Mouse (Mus musculus) hindbrain, embryonic 11.5 days (tissue): Measurements from ENCODE around the gene Mcoln3. TPM values are rescaled to one million over a fixed set of nuclear protein-coding genes. Genes with fewer than 3 reads are reported as not detected.

Source experiments
- ATAC-seq: fragments of 200-750 bp; cut with Nextera tagmentation; 2 replicates; pipeline ENCODE4 v1.8.0; 2017; ENCODE audit warnings: mild to moderate bottlenecking, moderate TSS enrichment, moderate library complexity; ENCODE audit not compliant: low FRiP score
- DNase-seq: peaks from one replicate; pipeline ENCODE4 v3.0.0-alpha.2; 2015; ENCODE audit warnings: low spot score
- H3K27ac ChIP-seq: fragments of 300-500 bp; sonication (generic); 2 replicates; pipeline ENCODE4 v1.5.1; 2014; ENCODE audit warnings: mild to moderate bottlenecking, low read depth, low read length
- H3K27me3 ChIP-seq: fragments of 300-500 bp; sonication (generic); 2 replicates; pipeline ENCODE4 v1.6.1; 2014; ENCODE audit warnings: mild to moderate bottlenecking, low read length, moderate library complexity, mixed read lengths; ENCODE audit not compliant: control insufficient read depth, insufficient read depth
- H3K36me3 ChIP-seq: fragments of 300-500 bp; sonication (generic); 2 replicates; pipeline ENCODE4 v1.6.1; 2014; ENCODE audit warnings: mild to moderate bottlenecking, low read length, moderate library complexity, mixed read lengths; ENCODE audit not compliant: control insufficient read depth, insufficient read depth
- H3K4me1 ChIP-seq: fragments of 300-500 bp; sonication (generic); replicated peaks from 2 replicates; pipeline ENCODE4 v1.6.1; 2014; ENCODE audit warnings: low read length, mixed read lengths; ENCODE audit not compliant: control insufficient read depth, insufficient read depth
- H3K4me2 ChIP-seq: fragments of 300-500 bp; sonication (generic); replicated peaks from 2 replicates; pipeline ENCODE4 v1.6.1; 2014; ENCODE audit warnings: mild to moderate bottlenecking, low read depth, low read length
- H3K4me3 ChIP-seq: fragments of 300-500 bp; sonication (generic); 2 replicates; pipeline ENCODE4 v1.5.1; 2014; ENCODE audit warnings: low read depth, low read length
- H3K9ac ChIP-seq: fragments of 300-500 bp; sonication (generic); 2 replicates; pipeline ENCODE4 v1.6.1; 2014; ENCODE audit warnings: low read depth, low read length
- H3K9me3 ChIP-seq: fragments of 300-500 bp; sonication (generic); 2 replicates; pipeline ENCODE4 v1.6.1; 2016; ENCODE audit warnings: low read length; ENCODE audit not compliant: control insufficient read depth
- WGBS: fragments of 180-500 bp; shearing (Covaris S2); extraction: QIAGEN DNeasy Blood & Tissue Kit; methylation state at CpG from one replicate; pipeline ENCODE4 v1.1.7; 2014; 5-methylcytosine and 5-hydroxymethylcytosine counted together
- polyA plus RNA-seq: library from polyadenylated mRNA; unstranded; fragments of >200 nt; fragmentation: Nextera tagmentation; extraction: Ambion mirVana; gene quantifications from 2 replicates; pipeline ENCODE4 v1.2.1, GENCODE M21; 2014

Gene Mcoln3
- polyA plus RNA-seq, 1 experiment from 2014 or later: 3.8 TPM

- Histone ChIP-seq H3K27me3 (no peaks in the 10 kb centered on the region), H3K4me3 (no peak overlapping the region), H3K36me3 (no peaks in the 10 kb centered on the region), H3K9me3 (no peaks in the 10 kb centered on the region), H3K9ac (no peak overlapping the region), H3K4me1 (no peaks in the 10 kb centered on the region), H3K4me2 (no peak overlapping the region), H3K27ac (no peak overlapping the region)
- DNase-seq: no peak
- 53% methylated on average over 6 of the region's 6 CpGs for WGBS
- ATAC-seq: no peak
Measured at GRCm38 (mm10) chr3:146102049-146102448, 15.2 kb upstream of the Mcoln3 start.

- Histone ChIP-seq H3K36me3 (no peaks in the 10 kb centered on the region), H3K9ac (peak overlapping the region; percentile 31; the same call in 1 of the 2 replicates), H3K9me3 (no peaks in the 10 kb centered on the region), H3K4me2 (peak overlapping the region; percentile 85), H3K4me3 (peak overlapping the region; percentile 39), H3K27ac (no peak overlapping the region), H3K27me3 (no peaks in the 10 kb centered on the region), H3K4me1 (no peaks in the 10 kb centered on the region)
- WGBS: 8% methylated on average over 18 of the region's 18 CpGs
- peak; percentile 63 for DNase-seq
- peak; percentile 76 for ATAC-seq
Measured at GRCm38 (mm10) chr3:146107116-146107849, 10.0 kb upstream of the Mcoln3 start.

- peak; percentile 98 for ATAC-seq
- H3K27ac ChIP-seq: no peak within 1 kb of the TSS
- H3K9ac ChIP-seq: peak within 1 kb of the TSS; percentile 31; the same call in 1 of the 2 replicates
- peak; percentile 82 for DNase-seq
- peak within 1 kb of the TSS; percentile 39 for H3K4me3 ChIP-seq
- H3K27me3 ChIP-seq: no peaks in the 10 kb centered on the region
- 13% methylated on average over 18 of the region's 18 CpGs for WGBS
- H3K36me3 ChIP-seq: no peaks in the 10 kb centered on the region
- H3K4me1 ChIP-seq: no peaks in the 10 kb centered on the region
- H3K9me3 ChIP-seq: no peaks in the 10 kb centered on the region
- H3K4me2 ChIP-seq: peak within 1 kb of the TSS; percentile 85
Measured at GRCm38 (mm10) chr3:146107921-146108571, 9.2 kb upstream of the Mcoln3 start, which contains the start of gene Wdr63. Gene Wdr63 (minus strand): TSS chr3:146108130.

- DNase-seq (no peak), ATAC-seq (no peak)
- Histone ChIP-seq H3K4me3 (no peak overlapping the region), H3K9ac (no peak overlapping the region), H3K27ac (no peak overlapping the region), H3K4me1 (no peaks in the 10 kb centered on the region), H3K4me2 (no peak overlapping the region), H3K9me3 (no peaks in the 10 kb centered on the region), H3K36me3 (no peaks in the 10 kb centered on the region), H3K27me3 (no peaks in the 10 kb centered on the region)
- 76% methylated on average over 2 of the region's 2 CpGs for WGBS
Measured at GRCm38 (mm10) chr3:146108945-146109344, 8.3 kb upstream of the Mcoln3 start.

GRCm38 (mm10) chr3:146110358-146110757 is 6.9 kb upstream of the Mcoln3 start:
- Histone ChIP-seq H3K9ac (no peak overlapping the region), H3K4me1 (no peaks in the 10 kb centered on the region), H3K27me3 (no peaks in the 10 kb centered on the region), H3K4me3 (no peak overlapping the region), H3K36me3 (no peaks in the 10 kb centered on the region), H3K9me3 (no peaks in the 10 kb centered on the region), H3K4me2 (no peak overlapping the region), H3K27ac (no peak overlapping the region)
- DNase-seq (no peak), ATAC-seq (no peak)
- 79% methylated on average over 2 of the region's 2 CpGs for WGBS

GRCm38 (mm10) chr3:146110916-146111315 is 6.3 kb upstream of the Mcoln3 start:
- Histone ChIP-seq H3K4me3 (no peak overlapping the region), H3K27me3 (no peaks in the 10 kb centered on the region), H3K9me3 (no peaks in the 10 kb centered on the region), H3K27ac (no peak overlapping the region), H3K9ac (no peak overlapping the region), H3K4me2 (no peak overlapping the region), H3K36me3 (no peaks in the 10 kb centered on the region), H3K4me1 (no peaks in the 10 kb centered on the region)
- WGBS: 80% methylated on average over 6 of the region's 6 CpGs
- no peak for ATAC-seq
- DNase-seq: no peak

- Histone ChIP-seq H3K9ac (no peak overlapping the region), H3K4me3 (no peak overlapping the region), H3K4me2 (no peak overlapping the region), H3K36me3 (no peaks in the 10 kb centered on the region), H3K4me1 (no peaks in the 10 kb centered on the region), H3K27ac (no peak overlapping the region), H3K27me3 (peaks cover 14% of the 10 kb centered on the region), H3K9me3 (no peaks in the 10 kb centered on the region)
- DNase-seq (no peak), ATAC-seq (no peak)
- 56% methylated on average over 9 of the region's 9 CpGs for WGBS
Measured at GRCm38 (mm10) chr3:146117997-146118457, 777 bp downstream of the Mcoln3 start.

GRCm38 (mm10) chr3:146121310-146122124 is 4.3 kb downstream of the Mcoln3 start:
- H3K9me3 ChIP-seq: no peaks in the 10 kb centered on the region
- no peaks in the 10 kb centered on the region for H3K4me1 ChIP-seq
- no peak overlapping the region; the same call in 1 of the 2 replicates for H3K4me3 ChIP-seq
- DNase-seq (peak; percentile 65), ATAC-seq (peak; percentile 63)
- H3K27me3 ChIP-seq: peaks cover 14% of the 10 kb centered on the region
- 6% methylated on average over 25 of the region's 25 CpGs for WGBS
- H3K4me2 ChIP-seq: peak overlapping the region; percentile 37
- no peaks in the 10 kb centered on the region for H3K36me3 ChIP-seq
- H3K9ac ChIP-seq: peak overlapping the region; percentile 46; the same call in 1 of the 2 replicates
- H3K27ac ChIP-seq: no peak overlapping the region
